In the genomic region with DNA sequence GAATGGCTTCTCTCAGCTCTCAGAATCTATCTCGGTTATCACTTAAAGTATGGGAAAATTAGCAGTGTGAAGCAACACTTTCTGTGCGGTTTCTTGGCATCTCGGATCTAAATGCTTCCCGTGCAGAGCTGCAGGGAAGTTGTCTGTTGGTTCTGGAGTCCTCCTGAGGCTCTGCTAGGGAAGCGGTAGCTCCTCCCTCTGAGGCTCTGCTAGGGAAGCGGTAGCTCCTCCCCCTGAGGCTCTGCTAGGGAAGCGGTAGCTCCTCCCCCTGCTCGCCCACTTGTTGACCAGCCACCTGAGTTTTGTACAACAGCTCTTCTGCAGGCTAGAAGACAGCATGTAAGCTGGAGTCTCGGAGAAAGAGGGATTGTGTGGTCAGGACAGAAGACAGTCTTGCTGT, we compare ENCODE assay signal across 9 mouse cellular contexts. TPM values are rescaled to one million over a fixed set of nuclear protein-coding genes. Genes with fewer than 3 reads are reported as not detected.
A peak's percentile ranks its signal among the peaks of the same experiment; 100 is the strongest.
DNase-seq lines count a peak whose midpoint lies in the region; ATAC-seq lines count a peak whose summit lies in the region.
"Had no signal": no experiment of that assay in that cellular context is flagged by ENCODE, and none has a peak within 500 bp of the region (broad histone marks: within the 10 kb centered on the region; RNA-seq: fewer than 3 reads in every experiment).

No protein-coding gene starts in this region.

- no peak overlapping the region for H3K4me2 ChIP-seq in embryonic facial prominence, embryonic 11.5 days (ENCODE audit: low read depth, low read length)
- H3K4me2 ChIP-seq in intestine, embryonic 15.5 days (replicated peaks) = peak overlapping the region; percentile 31
- H3K4me2 ChIP-seq in stomach, embryonic 15.5 days = 0 out of 2 replicates have a peak overlapping the region, but pooled peaks have one; percentile 8
- H3K4me2 ChIP-seq: hindbrain, embryonic 15.5 days had no signal

- H3K27ac ChIP-seq in embryonic facial prominence, embryonic 11.5 days (replicated peaks; ENCODE audit: low read depth, low read length) = no peak overlapping the region
- H3K27ac ChIP-seq in intestine, embryonic 15.5 days = no peak overlapping the region
- H3K27ac ChIP-seq in stomach, embryonic 15.5 days = no peak overlapping the region
- H3K27ac ChIP-seq: hindbrain, embryonic 15.5 days had no signal

- 13% methylated on average over 9 of the region's 9 CpGs for whole genome bisulfite sequencing in embryonic facial prominence, embryonic 11.5 days
- WGBS in intestine, embryonic 15.5 days = 19% methylated on average over 9 of the region's 9 CpGs
- 17% methylated on average over 9 of the region's 9 CpGs for WGBS in stomach, embryonic 15.5 days

- no peaks in the 10 kb centered on the region for H3K36me3 ChIP-seq in embryonic facial prominence, embryonic 11.5 days (replicated peaks; ENCODE audit: control insufficient read depth, insufficient read depth, low read depth, low read length)
- no peaks in the 10 kb centered on the region for H3K36me3 ChIP-seq in intestine, embryonic 15.5 days
- no peaks in the 10 kb centered on the region for H3K36me3 ChIP-seq in stomach, embryonic 15.5 days
- H3K36me3 ChIP-seq: hindbrain, embryonic 15.5 days had no signal

- no peak overlapping the region for H3K9ac ChIP-seq in embryonic facial prominence, embryonic 11.5 days (replicated peaks; ENCODE audit: low read length)
- no peak overlapping the region for H3K9ac ChIP-seq in intestine, embryonic 15.5 days
- no peak overlapping the region for H3K9ac ChIP-seq in stomach, embryonic 15.5 days
- H3K9ac ChIP-seq: hindbrain, embryonic 15.5 days had no signal

- ATAC-seq in embryonic facial prominence, embryonic 11.5 days (replicated peaks; ENCODE audit: insufficient number of reproducible peaks, low FRiP score, low TSS enrichment, low read depth) = 0 out of 2 replicates have a peak, but pooled peaks have one; percentile 59
- ATAC-seq in intestine, embryonic 15.5 days = peak; percentile 84
- peak; percentile 72 for ATAC-seq in stomach, embryonic 15.5 days (ENCODE audit: insufficient read depth, low FRiP score, low read depth)

- no peaks in the 10 kb centered on the region for H3K27me3 ChIP-seq in embryonic facial prominence, embryonic 11.5 days (ENCODE audit: control insufficient read depth, insufficient read depth, low read length)
- H3K27me3 ChIP-seq in intestine, embryonic 15.5 days (replicated peaks) = no peaks in the 10 kb centered on the region
- no peaks in the 10 kb centered on the region for H3K27me3 ChIP-seq in stomach, embryonic 15.5 days (replicated peaks)
- H3K27me3 ChIP-seq: hindbrain, embryonic 15.5 days had no signal

- H3K4me3 ChIP-seq in embryonic facial prominence, embryonic 11.5 days (ENCODE audit: low read depth, low read length) = no peak overlapping the region
- H3K4me3 ChIP-seq in intestine, embryonic 15.5 days (replicated peaks) = no peak overlapping the region
- no peak overlapping the region for H3K4me3 ChIP-seq in stomach, embryonic 15.5 days (replicated peaks)
- H3K4me3 ChIP-seq: hindbrain, embryonic 15.5 days had no signal

- DNase-seq in adrenal gland, postnatal 36 days = peak; percentile 32 to 56
- DNase-seq in adrenal gland, postnatal 4 days (ENCODE audit: low spot score in 2 of 2) = no peak
- peak; percentile 62 for DNase-seq in embryonic facial prominence, embryonic 11.5 days (ENCODE audit: low spot score)
- peak; percentile 63 to 67 for DNase-seq in lung, adult 18-20 months
- no peak for DNase-seq in layer of hippocampus, adult 8-10 months (ENCODE audit: low spot score in 2 of 2)
- no peak for DNase-seq in thymus, postnatal 25 days

- no peaks in the 10 kb centered on the region for H3K4me1 ChIP-seq in embryonic facial prominence, embryonic 11.5 days (ENCODE audit: control insufficient read depth, insufficient read depth, low read length)
- H3K4me1 ChIP-seq in intestine, embryonic 15.5 days (replicated peaks) = peaks cover 12% of the 10 kb centered on the region
- 0 out of 2 replicates have a peak, but pooled peaks cover 4% of the 10 kb centered on the region for H3K4me1 ChIP-seq in stomach, embryonic 15.5 days

- no peaks in the 10 kb centered on the region for H3K9me3 ChIP-seq in embryonic facial prominence, embryonic 11.5 days (replicated peaks; ENCODE audit: control insufficient read depth, low read length)
- H3K9me3 ChIP-seq in intestine, embryonic 15.5 days = no peaks in the 10 kb centered on the region
- H3K9me3 ChIP-seq in stomach, embryonic 15.5 days = no peaks in the 10 kb centered on the region
- H3K9me3 ChIP-seq: hindbrain, embryonic 15.5 days had no signal

RNA-seq across cellular contexts. Expression of gene Lmbrd1, which starts 20.9 kb away (rescaled TPM):
- 10 to 100 TPM; 76.6 to 77.3 TPM for total RNA-seq in adrenal gland, postnatal 36 days (2021)
- total RNA-seq in adrenal gland, postnatal 4 days (2021) = 10 to 100 TPM; 49.2 to 50.1 TPM
- 26.7 and 27.3 TPM in 2 replicates for polyA plus RNA-seq in embryonic facial prominence, embryonic 11.5 days (2014; fragmentation: Nextera tagmentation; extraction: Ambion mirVana)
- 32.0 and 36.6 TPM in 2 replicates for polyA plus RNA-seq in intestine, embryonic 15.5 days (2015; fragmentation: Nextera tagmentation; extraction: Ambion mirVana)
- 35.0 and 36.5 TPM in 2 replicates for polyA plus RNA-seq in stomach, embryonic 15.5 days (2015; fragmentation: Nextera tagmentation; extraction: Ambion mirVana)
- 100 to 1,000 TPM; 110 to 121 (median 115) TPM for total RNA-seq in layer of hippocampus, adult 8-10 months (2022)

Comparison
In these comparisons a context has a peak if more than half of its experiments do, and no peak if none do; other contexts are left out.
1. DNase-seq: peak in adrenal gland, postnatal 36 days (2 of 2), embryonic facial prominence, embryonic 11.5 days (single experiment) and lung, adult 18-20 months (2 of 2); none in adrenal gland, postnatal 4 days (0 of 2), layer of hippocampus, adult 8-10 months (0 of 2) and thymus, postnatal 25 days (single experiment).
2. Peak in every context shown above with its lines, with median percentiles within 50 percentile points of each other: ATAC-seq.